Mouse (Mus musculus) liver, adult 2 months (tissue): ENCODE measurements around the gene Pcnx2. TPM values are rescaled to one million over a fixed set of nuclear protein-coding genes. Genes with fewer than 3 reads are reported as not detected.

Experiments used
- DNase-seq: peaks from one replicate; pipeline ENCODE4 v3.0.0-alpha.2; 2011; ENCODE audit warnings: low read depth, low spot score; ENCODE audit errors: extremely low read depth
- H3K27ac ChIP-seq: fragments of 200-500 bp; replicated peaks from 2 replicates; pipeline ENCODE4 v1.5.1; 2012; ENCODE audit warnings: low read depth, mild to moderate bottlenecking, control low read depth, inconsistent platforms, low read length; ENCODE audit not compliant: insufficient read depth
- H3K27me3 ChIP-seq: fragments of 200-500 bp; 2 replicates; pipeline ENCODE4 v1.6.1; 2012; ENCODE audit warnings: mild to moderate bottlenecking, moderate library complexity, low read length, inconsistent platforms; ENCODE audit not compliant: control insufficient read depth, insufficient read depth
- H3K36me3 ChIP-seq: fragments of 200-500 bp; 2 replicates; pipeline ENCODE4 v1.6.1; 2012; ENCODE audit warnings: low read length, inconsistent platforms; ENCODE audit not compliant: control insufficient read depth, insufficient read depth
- H3K4me1 ChIP-seq: fragments of 200-500 bp; 2 replicates; pipeline ENCODE4 v1.6.1; 2011; ENCODE audit warnings: low read length; ENCODE audit not compliant: control insufficient read depth, insufficient read depth
- H3K4me3 ChIP-seq: fragments of 200-500 bp; 2 replicates; pipeline ENCODE4 v1.5.1; 2011; ENCODE audit warnings: low read depth, mild to moderate bottlenecking, control low read depth, low read length, moderate library complexity; ENCODE audit not compliant: insufficient read depth
- H3K79me2 ChIP-seq: fragments of 200-500 bp; 2 replicates; pipeline ENCODE4 v1.6.1; 2012; ENCODE audit warnings: inconsistent platforms, mild to moderate bottlenecking, low read length, moderate library complexity; ENCODE audit not compliant: control insufficient read depth, insufficient read depth
- H3K9ac ChIP-seq: fragments of 200-500 bp; 2 replicates; pipeline ENCODE4 v1.6.1; 2012; ENCODE audit warnings: low read depth, mild to moderate bottlenecking, control low read depth, inconsistent platforms, low read length
- CTCF ChIP-seq: fragments of 200-500 bp; IDR thresholded peaks from 2 replicates; pipeline ENCODE4 v1.5.1; 2011; ENCODE audit warnings: low read depth, low read length, control low read depth
- POLR2A ChIP-seq: fragments of 200-500 bp; IDR thresholded peaks from 2 replicates; pipeline ENCODE4 v1.6.1; 2011; ENCODE audit warnings: low read length, control low read depth; ENCODE audit not compliant: insufficient read depth; ENCODE audit errors: extremely low read depth
- WGBS: fragments of 180-500 bp; shearing (Covaris S2); methylation state at CpG from one replicate; pipeline ENCODE4 v1.1.7; 2018; 5-methylcytosine and 5-hydroxymethylcytosine counted together
- polyA plus RNA-seq: library from polyadenylated mRNA; depleted of rRNA; stranded (reverse); fragments of >200 nt; gene quantifications from 2 replicates; pipeline ENCODE4 v1.2.3, GENCODE M21; 2012
- total RNA-seq: library from RNA; depleted of rRNA; stranded (reverse); fragments of >200 nt; gene quantifications from 2 replicates; pipeline ENCODE4 v1.2.3, GENCODE M21; 2014

Gene Pcnx2
- total and polyA plus RNA-seq, 2 experiments: 0.05 TPM; not detected in 1

DNA sequence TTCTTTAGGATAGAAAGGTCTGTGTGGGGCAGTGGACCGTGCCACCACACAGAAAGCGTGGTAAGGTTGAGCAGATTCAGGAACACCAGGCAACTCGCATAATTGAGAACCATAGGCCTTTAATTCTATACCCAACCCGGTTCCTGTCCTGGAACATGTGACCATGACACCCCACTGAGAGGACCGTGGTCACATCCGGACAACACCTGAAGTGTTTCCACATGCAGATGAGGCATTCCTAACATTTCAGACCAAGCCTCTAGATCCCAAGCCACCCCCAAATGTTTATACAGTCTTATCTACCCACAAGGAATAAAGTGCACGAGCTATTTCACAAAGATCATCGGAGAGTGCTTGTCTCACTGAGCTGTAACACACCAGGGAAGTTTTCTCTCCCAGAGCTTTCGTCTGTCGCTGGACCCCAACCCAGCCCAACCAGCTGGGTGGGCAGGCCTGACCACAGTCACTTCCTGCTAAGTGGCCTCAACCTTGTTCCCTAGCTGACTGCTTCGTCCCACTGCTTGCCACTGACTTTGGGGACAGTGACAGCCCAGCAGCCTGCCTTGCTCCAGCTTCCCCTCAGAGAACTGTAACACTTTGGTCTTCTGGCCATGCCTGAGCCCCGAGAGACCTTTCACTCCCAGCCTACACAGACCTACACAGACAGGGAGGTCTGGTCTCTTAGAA, 120.5 kb downstream of the Pcnx2 start:
- WGBS: 54% methylated on average over 12 of the region's 12 CpGs
- TF ChIP-seq CTCF (no peak), POLR2A (no peak)
- H3K4me1 ChIP-seq: no peaks in the 10 kb centered on the region
- H3K9ac ChIP-seq: no peak overlapping the region
- H3K27ac ChIP-seq: no peak overlapping the region
- H3K27me3 ChIP-seq: no peaks in the 10 kb centered on the region
- no peak overlapping the region for H3K4me3 ChIP-seq
- H3K79me2 ChIP-seq: no peaks in the 10 kb centered on the region
- H3K36me3 ChIP-seq: no peaks in the 10 kb centered on the region
- DNase-seq: no peak

DNA sequence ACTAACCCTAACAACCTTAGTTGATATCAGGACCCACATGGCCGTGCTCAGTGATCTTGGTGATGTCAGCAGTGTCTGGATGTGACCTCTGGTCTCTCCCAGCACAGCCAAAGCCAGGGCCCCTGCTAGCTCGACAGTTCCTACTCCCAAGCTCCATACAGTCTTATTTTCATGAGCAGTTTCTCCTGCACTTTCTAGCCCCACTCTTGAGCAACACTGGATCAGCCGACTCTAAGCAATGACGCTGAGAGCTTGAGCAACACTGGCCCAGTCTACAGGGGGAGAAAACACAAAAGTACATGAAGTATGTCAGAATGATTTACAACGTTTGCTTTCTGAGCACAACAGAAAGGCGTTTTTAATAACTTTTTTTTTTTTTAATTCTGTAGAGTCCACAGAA, 121.3 kb downstream of the Pcnx2 start:
- H3K79me2 ChIP-seq: no peaks in the 10 kb centered on the region
- H3K27me3 ChIP-seq: no peaks in the 10 kb centered on the region
- no peak overlapping the region for H3K4me3 ChIP-seq
- no peak overlapping the region for H3K27ac ChIP-seq
- no peak for TF ChIP-seq CTCF
- TF ChIP-seq POLR2A: no peak
- DNase-seq: peak; percentile 4
- no peaks in the 10 kb centered on the region for H3K4me1 ChIP-seq
- WGBS: 33% methylated on average over 6 of the region's 6 CpGs
- H3K9ac ChIP-seq: no peak overlapping the region
- no peaks in the 10 kb centered on the region for H3K36me3 ChIP-seq

GRCm38 (mm10) chr8:125776314-125776713, 121.8 kb downstream of the Pcnx2 start:
- Histone ChIP-seq H3K36me3 (no peaks in the 10 kb centered on the region), H3K4me1 (no peaks in the 10 kb centered on the region), H3K27ac (no peak overlapping the region), H3K9ac (no peak overlapping the region), H3K27me3 (no peaks in the 10 kb centered on the region), H3K79me2 (no peaks in the 10 kb centered on the region), H3K4me3 (no peak overlapping the region)
- DNase-seq: no peak
- 93% methylated on average over 3 of the region's 3 CpGs for WGBS
- TF ChIP-seq CTCF: no peak
- no peak for TF ChIP-seq POLR2A

DNA sequence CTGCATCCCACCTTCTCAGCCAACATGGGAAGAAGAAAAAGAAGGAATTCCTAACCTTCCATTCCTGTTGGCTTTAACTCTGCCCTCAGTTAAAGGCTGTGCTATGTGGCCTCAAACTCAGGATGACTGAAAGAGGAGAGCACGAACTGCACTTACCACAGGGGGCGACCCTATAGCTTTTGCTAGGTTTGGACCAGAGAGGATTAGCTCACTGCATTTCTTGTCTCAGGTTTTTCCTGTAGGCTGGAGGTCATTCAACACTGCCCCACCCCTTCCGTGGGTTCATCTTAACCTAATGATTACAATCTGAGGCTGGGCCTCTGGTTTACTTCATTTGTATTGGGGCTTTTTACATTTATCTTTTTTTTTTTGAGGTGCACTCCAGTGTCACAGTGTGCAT, 123.1 kb downstream of the Pcnx2 start:
- no peak overlapping the region for H3K9ac ChIP-seq
- no peaks in the 10 kb centered on the region for H3K27me3 ChIP-seq
- H3K4me1 ChIP-seq: no peaks in the 10 kb centered on the region
- 74% methylated on average over 3 of the region's 3 CpGs for whole genome bisulfite sequencing
- H3K79me2 ChIP-seq: no peaks in the 10 kb centered on the region
- TF ChIP-seq CTCF (no peak), POLR2A (no peak)
- no peak overlapping the region for H3K27ac ChIP-seq
- H3K4me3 ChIP-seq: no peak overlapping the region
- no peaks in the 10 kb centered on the region for H3K36me3 ChIP-seq
- DNase-seq: no peak

DNA sequence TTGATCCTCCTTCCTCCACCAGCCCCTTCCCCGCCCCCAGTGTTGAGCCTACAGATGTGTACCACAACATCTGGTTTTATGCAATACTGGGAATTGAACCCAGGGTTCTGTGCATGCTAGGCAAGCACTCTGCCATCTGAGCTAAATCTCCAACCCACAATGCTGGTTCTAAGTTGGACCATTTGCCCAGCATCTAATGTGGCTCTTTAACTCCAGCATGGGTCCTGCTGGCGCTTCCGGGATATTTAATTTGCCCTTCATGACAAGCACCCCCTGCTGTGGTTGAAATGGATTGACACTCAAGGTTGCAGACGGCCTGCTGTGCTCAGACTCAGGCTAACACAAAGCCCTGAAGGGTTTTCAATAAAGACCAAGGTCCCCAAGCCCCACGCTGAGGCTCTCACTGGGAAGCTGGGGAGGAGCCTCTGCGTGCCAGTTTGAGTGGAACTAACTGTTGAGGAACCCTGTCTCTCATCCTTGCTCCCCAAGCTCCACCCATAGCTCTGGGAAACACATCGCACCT, 124.8 kb downstream of the Pcnx2 start:
- no peak overlapping the region for H3K27ac ChIP-seq
- no peak overlapping the region for H3K4me3 ChIP-seq
- H3K27me3 ChIP-seq: no peaks in the 10 kb centered on the region
- H3K4me1 ChIP-seq: no peaks in the 10 kb centered on the region
- TF ChIP-seq CTCF: no peak
- no peak for TF ChIP-seq POLR2A
- DNase-seq: no peak
- H3K36me3 ChIP-seq: no peaks in the 10 kb centered on the region
- no peak overlapping the region for H3K9ac ChIP-seq
- 74% methylated on average over 7 of the region's 7 CpGs for WGBS
- no peaks in the 10 kb centered on the region for H3K79me2 ChIP-seq

DNA sequence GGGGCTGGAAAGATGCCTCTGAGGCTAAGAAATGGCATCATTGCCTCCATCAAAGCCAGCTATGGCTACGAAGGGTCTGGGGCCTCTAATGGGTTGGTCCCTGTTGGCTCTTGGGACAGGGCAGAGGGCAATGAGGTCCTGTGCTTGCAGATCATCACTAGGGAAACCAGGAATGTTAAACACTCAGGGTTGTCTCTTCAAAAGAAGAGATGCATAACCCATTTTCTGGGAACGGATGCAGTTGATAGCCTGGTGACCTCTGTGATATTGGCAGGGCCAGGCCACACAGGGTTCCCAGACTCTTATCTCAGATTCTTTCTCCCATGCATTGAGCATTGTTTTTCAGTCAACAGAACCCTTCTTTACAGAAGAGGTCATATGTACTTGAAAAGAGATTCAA, 125.8 kb downstream of the Pcnx2 start:
- Histone ChIP-seq H3K27me3 (no peaks in the 10 kb centered on the region), H3K9ac (no peak overlapping the region), H3K27ac (no peak overlapping the region), H3K4me1 (no peaks in the 10 kb centered on the region), H3K4me3 (no peak overlapping the region), H3K79me2 (no peaks in the 10 kb centered on the region), H3K36me3 (no peaks in the 10 kb centered on the region)
- DNase-seq: no peak
- no peak for TF ChIP-seq POLR2A
- TF ChIP-seq CTCF: no peak
- WGBS: 26% methylated on average over 2 of the region's 2 CpGs
